Mouse (Mus musculus) c-Kit-positive CD71-positive TER-119-negative erythroid progenitor cells, embryonic 14.5 days (primary cell): Measurements from ENCODE around the gene Abat.

ENCODE experiments used
- DNase-seq: peaks from one replicate; pipeline ENCODE4 v3.0.0-alpha.2; 2013; ENCODE audit warnings: low read depth

Gene Abat

DNA sequence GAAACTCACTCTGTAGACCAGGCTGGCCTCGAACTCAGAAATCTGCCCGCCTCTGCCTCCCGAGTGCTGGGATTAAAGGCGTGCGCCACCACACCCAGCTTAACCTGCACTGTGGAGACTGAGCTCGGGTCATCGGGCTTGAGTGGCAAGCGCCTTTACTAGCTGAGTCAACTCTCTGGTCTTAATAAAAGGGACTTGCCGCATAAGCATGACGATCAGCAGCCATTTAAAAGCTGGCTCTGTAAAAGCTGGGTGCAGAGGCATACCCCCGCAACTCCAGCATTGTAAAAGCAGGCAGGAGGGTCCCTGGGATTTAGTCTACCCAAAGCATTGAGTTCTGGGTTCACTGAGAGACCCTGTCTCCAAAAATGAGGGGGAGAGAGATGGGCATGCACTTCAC is 61.1 kb downstream of the Abat start:
- no peak for DNase-seq

DNA sequence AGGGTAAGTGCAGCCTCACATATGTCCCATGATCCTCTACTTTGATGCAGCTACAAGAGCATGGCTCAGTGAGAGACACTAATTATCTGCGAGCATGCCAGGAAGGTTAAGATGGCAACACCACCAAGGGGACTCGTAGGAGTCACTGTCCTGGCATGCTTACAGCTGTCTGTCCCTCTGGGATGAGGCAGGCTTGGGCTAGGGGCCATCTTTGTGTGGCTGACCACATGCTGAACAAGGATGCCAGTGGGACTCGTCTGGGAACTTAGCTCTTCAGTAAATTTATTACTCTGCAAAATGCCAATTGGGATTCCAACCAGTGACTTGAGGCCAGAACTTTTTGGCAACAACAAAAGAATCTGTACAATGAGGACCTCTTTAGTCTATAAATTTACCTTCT is 62.9 kb downstream of the Abat start:
- no peak for DNase-seq

DNA sequence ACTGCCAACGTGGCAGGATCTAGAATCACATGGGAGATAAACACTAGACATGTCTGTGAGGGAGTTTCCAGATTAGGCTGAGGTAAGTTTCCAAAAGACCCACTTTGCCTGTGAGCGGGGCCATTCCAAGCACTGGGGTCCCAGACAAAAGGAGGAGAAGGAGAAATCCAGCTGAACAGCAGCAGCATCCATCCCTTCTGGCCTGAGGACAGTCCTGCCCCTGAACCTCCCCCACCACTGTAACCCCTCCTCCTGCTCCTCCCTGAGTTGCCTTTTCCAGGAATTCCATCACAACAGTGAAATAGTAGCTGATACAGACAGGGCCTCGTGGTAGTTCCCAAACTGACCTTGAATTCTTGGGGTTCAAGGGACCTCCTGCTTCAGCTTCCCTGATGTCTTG is 63.7 kb downstream of the Abat start:
- DNase-seq = no peak

DNA sequence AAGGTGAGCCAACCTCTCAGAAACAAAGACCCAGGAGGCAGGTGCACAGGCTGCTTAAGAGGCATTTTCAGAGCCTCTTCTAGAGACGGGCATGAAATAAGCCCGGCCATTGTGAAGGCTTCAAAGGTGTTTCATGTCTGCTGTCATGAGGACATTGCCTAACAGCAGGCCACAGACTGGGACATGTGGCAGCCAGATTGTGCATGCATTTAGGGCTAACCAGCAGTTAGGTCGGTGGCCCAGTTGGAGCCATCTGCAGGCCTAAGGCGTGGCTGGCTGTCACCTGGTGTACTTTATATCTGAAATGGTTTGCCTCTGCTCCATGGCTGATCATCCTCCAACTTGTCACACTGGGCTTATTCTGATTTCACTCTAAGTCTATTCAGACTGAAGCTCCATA is 65.1 kb downstream of the Abat start:
- no peak for DNase-seq

DNA sequence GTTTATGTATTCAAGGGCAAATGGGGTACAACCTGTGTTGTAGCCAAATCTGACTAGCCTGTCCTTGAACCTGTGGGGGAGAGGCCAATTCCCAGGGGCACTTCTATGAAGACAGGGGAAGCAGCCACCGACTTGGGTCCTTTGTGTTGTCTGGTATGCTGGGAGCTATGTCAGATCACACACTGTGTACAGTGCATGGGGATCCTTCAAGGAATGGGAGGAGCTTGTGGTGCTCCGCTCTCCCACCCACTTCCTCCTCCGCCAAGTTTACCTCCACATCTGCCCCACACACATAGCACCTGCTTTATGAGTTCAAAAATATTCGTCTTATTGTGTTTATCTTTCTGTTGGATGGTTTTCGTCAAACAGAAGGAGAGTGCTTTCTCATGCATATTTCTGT is 66.3 kb downstream of the Abat start:
- DNase-seq = no peak

DNA sequence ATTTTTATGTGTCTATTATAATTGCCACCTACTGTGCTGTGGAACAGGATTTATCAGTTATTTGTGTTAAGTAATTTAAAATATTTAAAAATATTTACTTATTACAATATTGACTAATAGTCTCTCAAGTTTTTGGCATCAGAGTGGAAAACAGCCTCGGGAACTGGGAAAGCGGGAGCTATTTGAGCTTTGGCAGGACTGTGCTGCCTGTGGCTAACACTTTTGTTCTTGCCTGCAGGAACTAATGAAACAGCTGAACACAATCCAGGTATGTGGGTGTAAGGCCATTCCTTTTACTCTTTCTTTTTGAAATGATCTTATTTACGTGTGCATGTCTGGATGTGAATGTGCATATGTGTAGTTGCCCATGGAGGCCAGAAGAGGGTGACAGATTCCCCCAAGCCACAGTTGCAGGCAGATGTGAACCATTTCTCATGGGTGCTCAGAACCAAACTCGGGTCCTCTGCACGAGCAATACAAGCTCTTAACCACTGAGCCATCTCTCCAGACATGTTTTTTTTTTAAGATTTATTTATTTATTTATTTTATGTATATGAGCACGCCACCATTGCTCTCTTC is 68.5 kb downstream of the Abat start:
- no peak for DNase-seq

DNA sequence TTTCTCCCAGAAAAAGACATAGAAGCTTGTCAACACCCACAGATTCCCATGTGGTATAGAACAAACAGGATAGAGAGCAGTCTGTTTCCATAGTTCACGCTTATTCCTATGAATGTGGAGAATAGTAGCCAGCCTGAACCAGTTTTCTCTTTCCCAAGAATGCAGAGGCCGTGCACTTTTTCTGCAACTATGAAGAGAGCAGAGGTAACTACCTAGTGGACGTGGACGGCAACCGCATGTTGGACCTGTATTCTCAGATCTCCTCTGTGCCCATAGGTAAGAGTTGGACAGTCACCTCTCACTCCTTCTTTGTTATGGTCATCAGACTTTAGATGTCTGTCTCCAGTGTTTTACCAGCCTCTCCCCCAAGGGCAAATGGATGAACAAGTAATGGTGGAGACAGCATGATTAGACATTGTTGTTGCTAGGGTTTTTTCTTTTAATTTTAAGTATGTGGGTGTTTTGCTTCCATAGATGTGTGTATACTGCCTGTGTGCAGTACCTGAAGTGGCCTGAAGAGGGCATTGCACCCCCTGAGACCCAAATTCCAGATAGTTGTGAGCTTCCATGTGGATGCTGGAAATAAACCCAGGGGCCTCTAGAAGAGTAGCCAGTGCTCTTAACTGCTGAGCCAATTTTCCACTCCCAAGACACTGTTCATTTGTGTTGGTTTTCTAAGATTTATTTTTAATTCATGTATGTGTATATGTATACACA is 69.5 kb downstream of the Abat start:
- DNase-seq = no peak

DNA sequence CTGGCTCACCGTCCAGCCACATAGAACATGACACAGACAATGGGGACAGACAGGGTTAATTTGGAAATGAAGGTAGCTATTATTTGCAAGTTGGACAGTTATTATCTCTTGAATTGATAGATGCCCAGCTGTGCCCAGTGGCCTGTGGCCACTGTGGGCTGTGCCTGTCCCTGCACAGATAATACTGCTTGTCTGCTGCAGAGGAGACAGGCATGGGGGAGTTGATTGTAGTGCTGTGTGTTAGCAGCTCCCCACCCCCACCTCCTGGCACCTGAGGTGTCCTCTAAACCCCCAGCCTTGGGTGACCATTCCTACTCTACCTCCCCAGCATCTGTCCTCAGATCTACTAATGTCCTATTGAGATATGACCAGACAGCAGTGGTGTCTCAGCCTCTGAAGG is 71.0 kb downstream of the Abat start:
- DNase-seq = no peak

DNA sequence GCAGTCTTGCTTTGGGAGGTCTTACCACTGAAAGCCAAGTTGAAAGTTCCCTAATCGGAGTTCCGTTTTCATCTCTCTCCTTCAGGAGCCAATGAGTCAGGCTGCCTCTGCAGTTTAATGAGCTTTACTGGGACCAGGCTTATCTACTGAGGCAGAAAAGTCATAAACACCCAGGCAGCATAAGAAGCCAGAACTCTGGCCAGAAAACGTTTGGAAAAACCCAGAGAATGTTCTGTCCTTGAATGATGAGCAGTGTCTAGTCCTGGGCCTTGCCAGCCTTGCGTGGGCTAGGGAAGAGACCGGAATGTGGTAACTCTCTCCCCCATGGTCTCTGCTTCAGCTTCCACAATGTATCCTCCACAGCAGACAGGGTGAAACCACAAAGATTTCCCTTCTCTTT is 71.8 kb downstream of the Abat start:
- no peak for DNase-seq

DNA sequence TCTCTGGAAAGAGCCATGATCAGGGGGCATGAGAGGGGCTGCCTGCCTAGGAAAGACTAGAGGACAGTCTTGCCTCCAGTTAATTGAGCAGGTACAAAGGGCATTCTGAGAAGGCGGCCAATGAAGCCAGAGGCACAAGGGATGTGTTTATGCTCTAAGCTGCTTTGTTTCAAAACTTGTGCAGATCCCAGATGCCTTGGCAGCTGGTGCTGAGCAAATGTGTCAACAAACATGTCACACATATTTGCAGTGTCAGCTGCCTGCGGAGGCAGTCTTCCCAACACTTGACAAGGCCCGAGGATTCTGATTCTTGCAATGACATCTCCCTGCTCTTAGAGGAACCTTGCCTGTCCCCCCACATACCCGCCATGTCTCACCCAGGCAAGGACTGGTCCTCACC is 82.2 kb downstream of the Abat start:
- no peak for DNase-seq

DNA sequence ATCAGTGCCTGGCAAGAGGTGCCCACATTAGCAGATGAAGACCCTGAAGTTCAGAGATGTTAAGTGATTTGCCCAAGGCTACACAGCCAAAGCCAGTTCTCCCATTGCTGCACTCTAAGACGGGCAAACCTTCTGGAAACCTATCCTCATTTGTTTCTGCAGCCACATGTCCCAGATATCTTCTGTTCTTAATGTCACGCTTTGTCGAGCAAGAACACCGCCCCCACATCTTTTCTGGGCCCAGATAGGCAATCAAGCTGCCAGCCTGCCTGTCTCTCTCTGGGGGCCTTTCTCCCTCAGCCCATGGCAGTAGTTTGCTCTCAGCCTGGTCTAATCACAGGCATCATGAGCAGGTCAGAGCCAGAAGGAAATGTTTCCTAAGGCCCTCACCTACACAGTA is 83.1 kb downstream of the Abat start:
- DNase-seq = no peak

DNA sequence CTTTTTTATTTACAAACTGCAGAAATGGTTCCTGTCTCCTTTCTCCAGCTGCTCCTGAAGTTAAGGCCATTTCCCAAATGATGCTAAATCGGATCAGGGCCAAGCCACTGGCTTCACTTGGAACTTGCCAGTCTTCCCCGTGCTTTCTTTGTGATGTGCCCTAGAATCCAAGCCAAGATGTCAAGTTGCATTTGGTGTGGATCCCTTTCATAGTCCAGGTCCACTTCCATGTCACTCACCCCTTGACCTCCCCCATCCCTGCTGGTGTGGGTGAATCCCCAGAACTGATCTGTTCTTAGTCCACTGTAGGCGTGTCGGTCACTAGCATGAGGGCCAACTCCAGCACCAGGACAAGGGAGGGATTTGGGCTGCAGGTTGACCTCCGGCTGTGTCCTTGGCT is 84.3 kb downstream of the Abat start:
- no peak for DNase-seq

DNA sequence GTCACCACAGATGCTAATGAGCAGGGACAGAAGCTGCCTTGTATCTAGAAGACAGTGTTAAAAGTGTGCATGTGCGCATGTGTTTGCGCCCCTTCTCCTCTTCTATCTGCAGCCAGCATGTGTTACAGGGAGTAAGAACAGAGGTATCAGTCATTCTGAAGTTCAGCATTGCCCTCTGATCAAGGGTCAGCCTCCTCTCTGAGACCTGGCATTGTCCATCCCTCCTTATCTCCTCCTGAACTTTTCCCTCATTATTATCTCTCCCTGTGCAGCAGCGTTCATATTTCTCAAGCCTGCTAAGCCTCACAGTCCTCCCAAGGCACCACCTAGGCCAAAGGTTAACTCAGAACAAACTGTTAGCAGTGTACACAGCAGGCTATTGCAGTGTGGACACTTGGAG is 90.6 kb downstream of the Abat start:
- no peak for DNase-seq

DNA sequence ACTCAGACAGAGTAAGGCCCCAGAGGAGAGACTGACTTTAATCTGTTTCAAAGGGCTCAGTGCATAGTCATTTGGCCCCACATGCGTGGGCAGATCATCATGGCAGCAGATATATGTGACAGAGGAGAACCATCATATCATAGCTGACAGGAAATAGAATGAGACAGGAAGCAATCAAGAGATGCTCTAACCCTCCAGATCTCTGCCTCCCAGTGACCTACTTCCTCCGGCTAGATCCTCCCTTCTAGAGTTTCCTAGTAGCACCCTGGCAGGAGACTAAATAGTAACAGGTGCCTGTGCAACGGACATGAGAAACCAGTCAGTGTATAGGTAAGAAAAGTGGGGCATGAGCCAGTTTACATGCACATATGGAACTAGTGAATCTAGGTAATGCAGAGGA is 97.2 kb downstream of the Abat start:
- no peak for DNase-seq

DNA sequence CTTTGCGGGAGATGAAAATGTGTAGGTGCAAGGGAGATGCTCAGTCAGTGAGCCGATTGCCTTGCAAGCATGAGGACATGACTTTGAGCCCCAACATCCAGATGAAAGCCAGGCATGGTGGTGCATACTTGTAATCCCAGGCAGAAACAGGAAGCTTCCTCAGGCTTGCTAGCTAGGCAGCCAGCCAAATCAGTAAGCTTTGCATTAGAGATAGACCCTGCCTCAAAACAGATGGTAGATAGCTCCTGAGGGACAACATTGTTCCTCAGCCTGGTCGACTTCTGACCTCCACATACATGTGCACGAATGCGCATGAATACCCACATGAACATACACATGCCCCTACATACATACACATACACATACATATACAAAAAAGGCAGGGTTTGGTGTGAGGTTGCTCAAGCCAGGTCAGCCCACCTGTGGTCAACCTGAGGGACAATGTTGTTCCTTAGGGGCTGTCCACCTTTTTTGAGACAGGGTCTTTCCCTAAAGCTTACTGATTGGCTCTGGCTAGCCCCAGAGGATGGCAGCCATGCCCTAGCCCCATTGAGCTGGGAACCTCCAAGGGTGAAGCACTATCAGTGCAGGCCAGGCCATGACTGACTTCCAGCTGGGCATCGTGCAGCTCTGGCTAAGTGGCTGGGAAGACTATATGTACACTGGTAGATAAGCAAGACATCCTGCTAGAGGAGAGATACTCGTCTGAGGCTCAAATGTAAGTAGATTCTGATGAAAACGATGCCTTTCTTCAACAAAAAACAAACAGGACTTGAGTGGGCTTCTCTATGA is 99.2 kb downstream of the Abat start:
- DNase-seq = peak; percentile 66

DNA sequence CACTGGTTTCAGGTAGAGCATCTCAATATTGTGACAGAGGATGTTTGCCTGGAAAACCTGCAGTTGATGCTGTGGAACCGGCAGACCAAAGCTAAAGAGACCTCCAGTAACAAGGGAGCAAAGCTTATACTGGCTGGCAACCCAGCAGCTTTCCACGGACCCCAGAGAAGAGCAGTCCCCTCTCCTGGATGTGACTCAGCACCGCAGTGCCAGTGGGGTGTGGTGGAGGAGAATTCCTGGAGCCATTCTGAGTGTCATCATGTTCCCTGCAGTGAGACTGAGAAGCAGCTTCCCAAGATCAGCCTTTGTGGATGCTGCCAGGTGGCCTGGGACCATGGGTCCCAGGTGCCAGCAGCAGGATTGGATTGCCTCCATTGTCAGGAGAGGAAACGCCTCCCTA is 99.8 kb downstream of the Abat start:
- DNase-seq = no peak

DNA sequence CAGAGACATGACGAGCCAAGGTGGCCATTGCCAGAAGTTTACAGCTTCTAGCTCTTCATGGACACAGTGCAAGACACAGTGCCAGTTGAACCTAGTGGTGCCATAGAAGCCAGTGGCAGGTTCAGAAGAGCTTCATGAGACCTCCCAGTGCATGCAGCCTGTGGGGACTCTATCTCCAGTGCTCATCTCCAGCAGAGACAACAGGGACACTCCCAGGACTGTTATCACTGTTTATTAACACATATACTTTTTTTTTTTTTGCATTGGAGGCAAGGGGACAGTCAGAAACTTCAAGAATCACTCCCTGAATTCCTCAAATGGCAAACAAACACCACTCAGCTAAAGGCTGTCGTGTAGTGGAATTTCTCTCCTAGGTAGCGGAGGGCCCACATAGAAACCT is 100.2 kb downstream of the Abat start:
- DNase-seq = no peak

DNA sequence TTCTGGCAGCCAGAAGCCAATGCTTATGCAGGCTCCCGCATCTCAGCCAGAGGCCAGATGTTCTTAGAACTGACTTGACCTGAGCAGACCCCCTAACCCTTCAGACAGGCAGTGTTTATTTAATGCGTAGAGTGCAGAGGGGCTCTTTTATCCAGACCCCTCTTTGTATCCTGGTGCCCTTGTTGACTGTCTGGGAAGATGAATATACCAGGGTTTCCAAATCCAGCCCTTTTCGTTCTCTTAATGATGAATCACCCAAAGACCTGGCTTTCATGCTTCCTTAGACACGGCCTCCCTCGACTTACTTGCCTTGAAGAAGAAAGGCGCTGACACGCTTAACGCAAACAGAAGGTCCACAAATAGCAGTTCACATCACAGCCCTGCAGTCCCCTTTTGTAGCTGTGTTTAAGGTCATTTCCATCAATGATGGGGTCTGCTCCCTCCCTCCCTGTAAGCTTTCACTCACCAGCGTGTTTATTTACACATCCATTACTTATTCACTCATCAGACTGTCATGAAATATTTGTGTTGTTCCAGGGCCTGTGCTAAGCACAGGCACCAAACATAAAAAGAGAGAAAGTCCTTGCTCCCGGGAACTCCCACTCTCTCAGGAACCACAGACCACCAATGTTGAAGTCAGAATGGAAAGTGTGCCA is 106.6 kb downstream of the Abat start:
- DNase-seq = no peak

DNA sequence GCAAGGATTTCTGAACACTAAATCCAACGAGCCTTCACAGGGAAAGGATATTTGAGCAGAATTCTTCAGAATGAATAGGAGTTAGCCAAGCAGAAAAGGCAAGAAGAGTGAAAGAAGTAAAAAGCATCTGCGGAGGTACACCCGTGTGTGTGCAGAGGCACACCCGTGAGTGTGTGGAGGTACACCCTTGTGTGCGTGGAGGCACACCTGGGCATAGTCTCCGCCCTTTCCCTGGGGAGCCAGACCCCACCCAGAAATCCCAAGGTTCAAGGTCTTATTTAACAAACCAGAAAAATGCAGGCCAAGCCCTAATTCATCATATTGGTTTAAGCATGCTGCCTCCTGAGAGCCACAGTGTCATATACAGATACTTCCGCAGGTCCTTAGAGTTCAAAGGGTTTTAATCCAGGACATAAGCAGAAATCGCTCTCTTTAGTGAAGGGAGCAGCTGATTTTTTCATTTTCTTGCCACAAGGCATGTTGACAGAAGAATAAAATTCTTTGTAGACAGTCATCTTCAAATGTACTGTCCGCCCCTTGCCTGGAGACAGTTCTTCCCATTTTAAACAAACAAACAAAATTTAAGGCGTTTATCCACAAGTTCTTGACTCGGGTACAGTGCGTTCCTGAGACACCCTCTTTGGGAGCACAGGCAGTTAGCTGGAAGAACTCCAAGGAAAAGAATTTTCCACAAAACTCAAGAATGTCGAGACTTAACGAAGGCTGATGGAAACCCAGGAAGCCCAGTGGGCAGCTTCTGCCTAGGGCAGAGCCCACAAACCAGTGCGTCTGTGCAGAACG is 107.3 kb downstream of the Abat start:
- DNase-seq = no peak

DNA sequence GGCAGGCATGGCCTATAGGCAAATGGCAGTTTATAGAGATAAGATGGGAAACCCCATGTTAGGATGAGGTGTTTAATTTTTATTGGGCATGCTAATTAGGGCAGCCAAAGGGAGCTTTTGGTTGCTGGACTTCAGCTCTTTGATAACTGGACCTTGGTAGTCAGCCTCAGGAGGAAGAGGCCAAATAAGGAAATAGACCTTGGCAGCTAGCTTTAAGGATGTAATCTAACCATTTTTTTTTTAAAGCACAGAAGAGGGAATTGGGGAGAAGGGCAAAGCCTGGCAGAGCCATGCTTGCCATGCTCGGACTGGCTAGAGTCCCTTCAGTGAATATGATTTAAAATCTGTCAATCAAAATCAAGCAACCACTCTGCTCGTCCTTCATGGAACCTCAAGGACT is 117.2 kb downstream of the Abat start:
- no peak for DNase-seq

DNA sequence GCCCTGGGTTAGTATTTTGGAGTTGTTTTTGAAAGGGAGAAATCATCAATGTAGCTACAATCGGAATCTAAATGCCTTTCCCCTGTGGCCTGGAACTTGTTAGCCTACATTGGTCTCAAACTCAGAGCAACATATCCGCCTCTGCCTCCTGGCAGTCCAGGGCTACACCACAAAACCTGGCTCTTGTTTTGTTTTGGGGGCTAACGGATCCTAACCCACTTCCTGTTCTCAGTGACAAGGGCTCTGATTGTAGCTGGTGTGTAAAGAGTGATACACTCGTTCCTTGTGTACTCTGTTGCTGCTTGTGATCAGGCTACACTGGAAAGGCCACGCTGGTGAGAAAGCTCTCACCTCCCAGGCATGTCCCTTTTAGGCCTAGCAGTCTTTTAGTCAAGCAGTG is 118.2 kb downstream of the Abat start:
- DNase-seq = no peak

DNA sequence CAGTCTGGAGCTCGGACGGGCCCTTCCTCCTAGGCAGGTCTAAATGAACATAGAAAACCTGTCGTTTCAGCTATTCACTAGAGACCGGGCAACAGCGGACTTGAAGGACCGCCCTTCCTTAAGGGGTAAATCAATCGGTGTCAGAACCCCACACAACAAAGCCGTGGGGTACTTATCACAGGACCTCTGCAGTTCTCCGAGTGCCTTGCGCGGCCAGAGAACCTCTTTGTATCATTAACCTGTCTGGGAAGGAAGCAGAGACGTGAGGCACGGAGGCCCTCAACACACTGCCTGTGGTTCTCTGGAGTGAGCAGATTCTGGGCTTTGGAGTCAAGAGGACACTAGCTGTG is 123.6 kb downstream of the Abat start:
- DNase-seq = no peak
